Mouse (Mus musculus): ENCODE data around the gene Azin2. TPM values are rescaled to one million over a fixed set of nuclear protein-coding genes. Genes with fewer than 3 reads are reported as not detected.

Azin2 gene
- polyA plus RNA-seq, 1 experiment from 2014 or later, result 12.1 TPM

DNA sequence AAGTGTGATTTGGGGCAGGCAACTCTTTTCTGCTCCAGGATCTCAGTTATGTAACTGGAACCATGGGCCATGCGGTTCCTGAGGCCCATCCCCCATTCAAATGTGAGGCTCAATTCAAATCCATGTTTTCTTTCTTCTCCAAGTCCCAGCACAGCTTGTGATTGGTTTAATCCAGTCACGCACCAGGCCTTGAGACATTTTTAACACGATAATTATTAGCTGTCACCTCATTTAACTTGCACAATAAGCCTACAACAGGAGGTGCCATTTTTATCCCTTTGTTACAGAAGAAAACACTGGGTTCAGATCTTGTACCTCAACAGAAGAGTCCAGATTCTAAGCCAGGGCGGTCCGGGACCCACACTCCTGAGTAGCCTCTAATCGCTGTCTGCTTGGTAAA lies 44.5 kb downstream of the Azin2 start:
- Histone ChIP-seq H3K9me3 (no peaks in the 10 kb centered on the region), H3K27me3 (replicated peaks; ENCODE audit: low read depth, poor library complexity, severe bottlenecking) (no peaks in the 10 kb centered on the region; the same call in 1 of the 2 replicates), H3K27ac (replicated peaks) (no peak overlapping the region), H3K4me1 (peaks cover 21% of the 10 kb centered on the region), H3K4me3 (no peak overlapping the region), H3K36me3 (replicated peaks) (no peaks in the 10 kb centered on the region)
- no peak for DNase-seq (ENCODE audit: low spot score)
- 88% methylated on average over 6 of the region's 6 CpGs for WGBS

DNA sequence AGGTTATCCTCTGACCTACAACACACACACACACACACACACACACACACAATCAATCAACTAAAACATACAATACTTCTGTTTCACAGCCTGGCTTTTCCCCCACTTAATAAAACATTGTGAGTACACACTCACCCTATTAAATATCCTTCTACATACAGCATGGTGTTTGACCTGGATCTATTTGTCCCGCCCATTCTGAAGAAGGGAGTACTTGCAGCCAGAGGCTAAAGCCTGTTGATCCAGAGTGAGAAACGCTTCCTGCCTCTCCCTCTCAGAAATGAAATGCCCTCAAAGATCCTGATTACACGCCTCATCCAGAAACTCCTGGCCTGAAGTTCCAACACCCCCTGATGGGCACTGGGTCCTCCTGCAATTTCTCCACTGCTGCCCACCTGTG lies 45.1 kb downstream of the Azin2 start:
- Histone ChIP-seq H3K27ac (replicated peaks) (no peak overlapping the region), H3K27me3 (replicated peaks; ENCODE audit: low read depth, poor library complexity, severe bottlenecking) (no peaks in the 10 kb centered on the region; the same call in 1 of the 2 replicates), H3K36me3 (replicated peaks) (no peaks in the 10 kb centered on the region), H3K4me1 (peaks cover 21% of the 10 kb centered on the region), H3K4me3 (no peak overlapping the region), H3K9me3 (no peaks in the 10 kb centered on the region)
- no peak for DNase-seq (ENCODE audit: low spot score)
- WGBS, result 69% methylated on average over 3 of the region's 3 CpGs

DNA sequence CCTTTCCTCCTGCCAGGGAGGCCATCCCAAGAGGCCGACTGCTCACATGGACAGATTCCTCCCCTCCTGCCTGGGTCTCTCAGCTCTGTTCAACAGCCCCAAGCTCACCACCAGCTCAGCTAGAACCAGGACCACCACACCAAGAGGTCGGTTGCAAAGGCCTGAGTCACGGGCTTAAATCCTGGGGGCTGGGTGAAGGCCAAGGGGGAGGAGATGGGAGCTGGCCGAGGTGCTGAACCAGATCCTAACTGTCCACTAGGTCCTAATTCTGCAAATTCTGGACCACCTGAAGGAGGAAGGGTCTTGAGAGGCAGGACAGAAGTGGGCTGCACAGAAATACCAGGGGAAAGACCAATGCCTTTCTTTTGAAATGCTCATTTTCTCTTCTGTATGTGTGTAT lies 48.4 kb downstream of the Azin2 start:
- Histone ChIP-seq H3K27me3 (replicated peaks; ENCODE audit: low read depth, poor library complexity, severe bottlenecking) (no peaks in the 10 kb centered on the region), H3K4me3 (no peak overlapping the region), H3K4me1 (peaks cover 21% of the 10 kb centered on the region; the same call in 1 of the 2 replicates), H3K9me3 (no peaks in the 10 kb centered on the region), H3K36me3 (replicated peaks) (peaks cover 25% of the 10 kb centered on the region), H3K27ac (replicated peaks) (no peak overlapping the region)
- DNase-seq (ENCODE audit: low spot score), result peak; percentile 72
- 25% methylated on average over 4 of the region's 4 CpGs for WGBS

DNA sequence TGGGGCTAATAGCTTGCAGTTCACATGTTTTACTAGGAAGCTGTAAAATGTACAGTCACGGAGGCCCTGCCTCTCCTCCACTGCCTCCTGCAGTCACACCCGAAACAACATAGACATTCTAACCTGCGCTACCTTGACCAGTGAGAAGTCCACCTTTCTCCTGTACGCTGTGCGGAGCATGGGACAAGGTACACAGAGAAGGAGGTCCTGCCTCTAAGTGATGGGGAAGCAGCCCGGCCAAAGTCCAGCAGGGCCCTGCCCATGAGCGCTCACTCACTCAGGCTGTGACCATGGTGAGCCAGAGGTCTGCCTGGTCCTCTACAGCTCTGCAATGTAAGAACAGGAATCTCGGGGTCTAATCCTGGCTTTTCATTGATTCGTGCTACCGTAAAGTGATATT lies 50.2 kb downstream of the Azin2 start:
- no peak for DNase-seq (ENCODE audit: low spot score)
- no peak overlapping the region for H3K27ac ChIP-seq (replicated peaks)
- no peaks in the 10 kb centered on the region for H3K9me3 ChIP-seq
- no peaks in the 10 kb centered on the region for H3K27me3 ChIP-seq (replicated peaks; ENCODE audit: low read depth, poor library complexity, severe bottlenecking)
- no peak overlapping the region for H3K4me3 ChIP-seq
- peaks cover 27% of the 10 kb centered on the region for H3K36me3 ChIP-seq (replicated peaks)
- WGBS, result 94% methylated on average over 10 of the region's 10 CpGs
- H3K4me1 ChIP-seq, result peaks cover 22% of the 10 kb centered on the region

DNA sequence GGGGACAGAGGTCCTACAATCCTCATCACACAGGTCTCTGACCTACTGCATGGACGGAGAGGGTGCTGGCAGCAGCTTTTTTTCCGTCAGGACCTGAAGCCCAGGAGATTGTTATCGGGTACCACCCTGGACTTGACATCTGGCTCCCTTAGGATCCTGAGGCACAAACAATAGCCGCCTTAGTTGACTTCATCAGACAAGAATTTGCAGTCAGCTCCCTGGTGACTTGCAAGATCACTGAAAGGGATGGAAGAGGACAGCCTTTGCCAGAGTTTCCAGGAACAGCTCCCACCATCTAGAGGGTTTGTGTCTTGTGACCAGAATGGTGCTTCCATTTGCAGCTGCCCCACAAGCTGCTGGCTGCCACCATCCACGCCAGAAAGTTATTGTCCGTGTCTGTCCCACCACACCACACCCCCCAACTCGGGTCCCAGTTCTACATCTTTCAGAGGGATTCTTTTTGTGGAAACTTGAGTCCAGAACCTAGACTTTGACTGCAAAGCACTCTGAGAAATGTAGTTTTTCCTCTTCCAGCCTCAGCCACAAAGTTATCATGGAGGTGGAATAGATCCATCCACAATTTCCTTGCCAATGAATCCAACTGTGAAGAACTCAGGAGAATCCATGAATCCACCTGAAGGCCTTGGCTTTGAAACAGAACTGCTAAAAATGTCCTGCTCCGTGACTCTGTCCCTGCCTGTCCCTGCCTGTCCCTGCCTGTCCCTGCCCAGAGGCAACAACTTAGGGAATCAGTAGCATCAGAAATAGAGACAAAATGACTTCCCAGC lies 51.8 kb downstream of the Azin2 start:
- no peak for DNase-seq (ENCODE audit: low spot score)
- H3K36me3 ChIP-seq (replicated peaks), result peaks cover 27% of the 10 kb centered on the region
- H3K27ac ChIP-seq (replicated peaks), result no peak overlapping the region
- no peaks in the 10 kb centered on the region for H3K9me3 ChIP-seq
- H3K27me3 ChIP-seq (replicated peaks; ENCODE audit: low read depth, poor library complexity, severe bottlenecking), result no peaks in the 10 kb centered on the region
- WGBS, result 83% methylated on average over 8 of the region's 8 CpGs
- H3K4me3 ChIP-seq, result no peak overlapping the region
- peaks cover 38% of the 10 kb centered on the region for H3K4me1 ChIP-seq

DNA sequence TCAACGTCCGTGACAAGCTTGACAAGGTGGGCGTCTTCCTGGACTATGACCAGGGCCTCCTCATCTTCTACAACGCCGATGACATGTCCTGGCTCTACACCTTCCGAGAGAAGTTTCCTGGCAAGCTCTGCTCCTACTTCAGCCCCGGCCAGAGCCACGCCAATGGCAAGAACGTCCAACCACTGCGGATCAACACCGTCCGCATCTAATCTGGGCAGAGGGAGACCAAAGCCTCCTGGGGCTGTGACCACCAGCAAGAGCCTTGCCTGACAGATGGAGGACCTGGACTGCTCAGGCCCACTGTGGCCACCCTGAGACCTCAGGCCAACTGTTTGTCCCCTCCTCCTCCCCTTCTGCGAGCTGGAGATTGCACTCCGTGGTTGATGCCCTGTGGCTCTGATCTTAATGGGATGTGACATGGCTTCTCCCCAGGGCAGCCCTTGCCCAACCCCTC lies 52.8 kb downstream of the Azin2 start:
- peaks cover 48% of the 10 kb centered on the region for H3K4me1 ChIP-seq
- H3K4me3 ChIP-seq, result no peak overlapping the region
- peaks cover 27% of the 10 kb centered on the region for H3K36me3 ChIP-seq (replicated peaks)
- DNase-seq (ENCODE audit: low spot score), result no peak
- H3K27ac ChIP-seq (replicated peaks), result no peak overlapping the region
- no peaks in the 10 kb centered on the region for H3K9me3 ChIP-seq
- no peaks in the 10 kb centered on the region for H3K27me3 ChIP-seq (replicated peaks; ENCODE audit: low read depth, poor library complexity, severe bottlenecking)
- 87% methylated on average over 14 of the region's 14 CpGs for WGBS

DNA sequence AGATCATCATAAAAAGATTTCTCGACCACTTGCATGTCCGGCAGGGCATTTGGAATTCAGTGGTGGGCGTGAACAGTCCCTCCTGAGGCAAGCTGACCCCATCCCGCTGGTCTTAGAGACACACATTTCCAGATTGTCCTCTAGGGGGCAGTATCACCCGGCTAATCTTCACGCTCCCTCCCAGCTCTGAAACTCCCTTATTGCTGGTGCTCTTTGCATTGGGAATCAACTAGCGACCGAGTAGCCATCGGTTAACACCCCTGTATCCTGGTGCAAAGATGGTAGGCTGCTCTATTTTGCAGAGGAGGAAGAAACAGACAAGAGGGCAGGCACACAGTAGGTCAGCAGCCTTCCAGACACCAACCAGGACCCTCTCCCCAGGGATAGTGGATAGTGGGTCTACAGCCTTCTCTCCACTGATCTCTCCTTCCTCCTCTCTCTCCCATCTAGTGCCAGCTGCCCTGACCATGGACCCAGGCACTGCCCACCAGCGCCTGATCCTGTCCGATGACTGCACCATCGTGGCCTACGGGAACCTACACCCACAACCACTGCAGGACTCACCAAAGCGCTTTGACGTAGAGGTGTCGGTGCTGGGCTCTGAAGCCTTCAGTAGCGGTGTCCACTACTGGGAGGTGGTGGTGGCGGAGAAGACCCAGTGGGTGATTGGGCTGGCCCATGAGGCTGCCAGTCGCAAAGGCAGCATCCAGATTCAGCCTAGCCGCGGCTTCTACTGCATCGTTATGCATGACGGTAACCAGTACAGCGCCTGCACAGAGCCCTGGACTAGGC lies 53.5 kb downstream of the Azin2 start:
- H3K27ac ChIP-seq (replicated peaks), result no peak overlapping the region
- 65% methylated on average over 24 of the region's 24 CpGs for WGBS
- no peak overlapping the region for H3K4me3 ChIP-seq
- no peaks in the 10 kb centered on the region for H3K9me3 ChIP-seq
- H3K4me1 ChIP-seq, result peaks cover 54% of the 10 kb centered on the region
- peaks cover 31% of the 10 kb centered on the region for H3K36me3 ChIP-seq (replicated peaks)
- peak; percentile 74 for DNase-seq (ENCODE audit: low spot score)
- H3K27me3 ChIP-seq (replicated peaks; ENCODE audit: low read depth, poor library complexity, severe bottlenecking), result no peaks in the 10 kb centered on the region

DNA sequence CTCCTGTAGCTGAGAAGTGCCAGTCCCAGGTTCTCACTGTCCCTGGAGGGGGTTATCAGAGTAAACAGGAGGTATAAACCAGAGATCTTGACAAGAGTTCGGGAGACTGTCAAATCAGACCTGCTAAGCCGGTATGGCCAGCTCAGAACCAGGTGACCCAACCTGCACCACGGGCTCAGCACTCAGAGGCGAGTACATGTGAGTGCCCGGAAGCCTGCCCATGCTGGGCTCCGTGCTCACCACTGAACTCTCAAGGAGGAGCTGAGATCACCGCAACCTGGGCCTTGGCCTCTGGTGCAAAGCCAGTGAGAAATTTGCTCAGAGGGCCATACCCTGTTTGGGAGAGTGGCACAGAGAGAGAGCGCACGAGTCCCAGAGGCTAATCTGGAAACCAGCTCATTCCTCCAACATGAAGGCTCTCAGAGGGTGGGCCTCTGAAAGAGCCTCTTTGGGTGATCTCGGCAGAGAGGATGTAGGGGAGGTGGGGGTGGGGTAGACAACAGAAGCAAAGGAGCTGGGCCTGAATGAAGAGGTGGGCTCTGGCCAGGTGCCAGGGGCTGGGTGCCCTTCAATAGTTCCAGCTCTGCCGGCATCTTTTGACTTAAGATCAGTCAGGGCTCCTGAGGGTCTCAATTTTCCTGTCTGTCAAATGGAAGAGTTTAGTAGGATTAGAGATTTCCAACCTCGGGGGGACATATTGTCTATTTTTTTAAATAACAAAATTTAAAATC lies 54.8 kb downstream of the Azin2 start:
- peak overlapping the region; percentile 87 for H3K27ac ChIP-seq (replicated peaks)

DNA sequence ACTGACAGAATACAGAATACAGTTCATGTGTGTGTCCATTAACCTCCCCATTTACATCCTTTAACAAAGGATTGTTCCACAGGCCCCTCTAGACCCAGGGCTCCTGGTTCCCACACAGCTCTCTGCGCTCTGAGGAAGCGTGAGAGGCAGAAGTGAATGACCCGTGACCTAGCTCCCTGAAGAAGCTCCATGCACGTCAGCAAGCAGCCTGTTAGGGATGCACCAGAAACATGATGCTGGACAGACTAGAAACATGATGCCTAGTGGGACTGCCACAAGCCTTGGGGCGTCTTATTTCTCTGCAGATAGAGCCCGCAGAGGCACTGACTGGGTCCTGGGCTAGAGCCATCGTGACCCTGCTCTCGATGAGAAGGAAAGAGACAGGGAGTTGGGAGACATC lies 55.5 kb downstream of the Azin2 start:
- Histone ChIP-seq H3K27ac (replicated peaks) (peak overlapping the region; percentile 87), H3K27me3 (replicated peaks; ENCODE audit: low read depth, poor library complexity, severe bottlenecking) (no peaks in the 10 kb centered on the region), H3K9me3 (no peaks in the 10 kb centered on the region), H3K4me1 (peaks cover 57% of the 10 kb centered on the region), H3K4me3 (no peak overlapping the region), H3K36me3 (replicated peaks) (peaks cover 51% of the 10 kb centered on the region)
- WGBS, result 31% methylated on average over 8 of the region's 8 CpGs
- peak; percentile 47 for DNase-seq (ENCODE audit: low spot score)

More for the DNA sequence above, 54.8 kb downstream of the Azin2 start:
- 63% methylated on average over 12 of the region's 12 CpGs for WGBS
- Histone ChIP-seq H3K9me3 (no peaks in the 10 kb centered on the region), H3K27me3 (replicated peaks; ENCODE audit: low read depth, poor library complexity, severe bottlenecking) (no peaks in the 10 kb centered on the region), H3K4me3 (no peak overlapping the region), H3K4me1 (peaks cover 57% of the 10 kb centered on the region), H3K36me3 (replicated peaks) (peaks cover 45% of the 10 kb centered on the region)
- peak; percentile 40 for DNase-seq (ENCODE audit: low spot score)

DNA sequence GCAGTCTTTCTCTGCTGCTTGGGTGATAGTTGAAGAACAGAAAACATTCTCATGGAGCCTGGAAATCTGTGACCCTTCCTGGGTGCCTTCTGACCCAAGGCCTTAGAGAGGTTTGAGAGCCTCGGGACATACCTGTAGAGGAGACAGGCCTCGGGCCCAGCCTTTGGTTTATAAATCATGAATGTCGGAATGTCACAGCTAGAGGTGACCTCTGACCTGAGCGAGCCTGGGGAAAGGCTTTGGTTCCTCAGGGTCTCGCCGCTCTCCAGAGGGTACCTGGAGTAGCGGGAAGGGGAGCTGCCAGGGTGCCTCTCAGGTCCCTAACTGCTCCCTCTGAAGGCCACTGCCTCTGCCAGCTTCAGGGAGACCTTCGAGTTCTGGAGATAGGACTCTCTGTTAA lies 57.0 kb downstream of the Azin2 start:
- H3K4me3 ChIP-seq, result peak overlapping the region; percentile 26; the same call in 1 of the 2 replicates
- peak overlapping the region; percentile 87 for H3K27ac ChIP-seq (replicated peaks)
- peaks cover 61% of the 10 kb centered on the region for H3K4me1 ChIP-seq
- H3K36me3 ChIP-seq (replicated peaks), result peaks cover 56% of the 10 kb centered on the region
- no peaks in the 10 kb centered on the region for H3K27me3 ChIP-seq (replicated peaks; ENCODE audit: low read depth, poor library complexity, severe bottlenecking)
- 12% methylated on average over 8 of the region's 8 CpGs for WGBS
- peak; percentile 47 for DNase-seq (ENCODE audit: low spot score)
- H3K9me3 ChIP-seq, result no peaks in the 10 kb centered on the region

DNA sequence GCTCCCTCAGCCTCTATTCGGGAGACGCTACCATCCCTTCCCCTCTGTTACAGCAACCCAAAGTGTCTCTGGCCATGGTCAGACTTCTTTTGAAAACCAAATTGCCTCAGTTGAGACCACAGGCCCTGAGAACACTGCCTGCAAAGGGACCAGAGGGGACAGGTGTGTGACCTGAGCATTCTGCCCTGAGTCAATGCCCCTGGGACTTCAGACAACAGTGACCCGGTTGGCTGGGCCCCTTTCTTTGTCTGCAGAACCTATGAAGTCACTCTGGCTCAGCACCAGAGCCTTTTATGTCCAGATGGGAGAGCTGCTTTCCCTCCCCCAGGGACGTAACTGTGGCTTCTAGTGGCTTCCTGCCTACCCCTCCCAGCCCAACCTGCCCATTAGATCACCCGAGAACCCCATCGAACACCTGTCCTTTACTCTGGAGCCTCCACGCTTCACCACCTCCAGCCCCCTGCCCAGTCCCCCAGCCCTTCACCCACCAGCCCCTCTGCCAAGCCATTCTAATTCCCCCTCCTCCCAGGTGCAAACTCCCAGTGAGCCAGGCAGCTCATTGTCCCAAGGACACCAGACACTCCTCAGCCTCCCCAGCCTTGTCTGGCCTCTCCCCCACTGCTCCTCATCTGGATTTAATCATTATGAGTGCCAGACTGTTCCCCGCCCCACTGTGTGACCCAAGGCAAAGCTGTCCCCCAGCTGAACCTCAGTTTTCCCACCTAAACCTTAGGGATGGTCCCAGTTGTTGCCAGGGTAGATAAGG lies 58.0 kb downstream of the Azin2 start:
- no peak overlapping the region; the same call in 1 of the 2 replicates for H3K4me3 ChIP-seq
- peaks cover 67% of the 10 kb centered on the region for H3K4me1 ChIP-seq
- no peaks in the 10 kb centered on the region for H3K27me3 ChIP-seq (replicated peaks; ENCODE audit: low read depth, poor library complexity, severe bottlenecking)
- peak overlapping the region; percentile 87 for H3K27ac ChIP-seq (replicated peaks)
- H3K36me3 ChIP-seq (replicated peaks), result peaks cover 47% of the 10 kb centered on the region
- DNase-seq (ENCODE audit: low spot score), result peak; percentile 77
- WGBS, result 39% methylated on average over 8 of the region's 8 CpGs
- no peaks in the 10 kb centered on the region for H3K9me3 ChIP-seq

DNA sequence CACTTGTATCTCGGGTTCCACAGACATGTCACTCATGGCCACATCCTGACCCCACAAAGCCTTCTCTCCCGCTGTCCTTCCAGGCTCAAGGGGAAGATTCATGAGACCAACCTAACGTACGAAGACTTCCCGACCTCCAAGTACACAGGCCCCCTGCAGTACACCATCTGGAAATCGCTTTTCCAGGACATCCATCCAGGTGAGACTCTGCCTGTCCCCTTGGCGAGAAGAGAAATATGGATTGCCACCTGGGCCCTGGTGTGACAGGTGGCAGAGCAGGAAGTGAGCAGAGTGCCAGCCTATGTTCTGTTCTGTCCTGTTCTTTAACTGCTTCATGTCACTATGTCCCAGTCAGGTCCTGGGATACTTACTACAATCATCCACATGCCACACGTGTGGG lies 59.9 kb downstream of the Azin2 start:
- no peaks in the 10 kb centered on the region for H3K27me3 ChIP-seq (replicated peaks; ENCODE audit: low read depth, poor library complexity, severe bottlenecking)
- H3K27ac ChIP-seq (replicated peaks), result peak overlapping the region; percentile 87; the same call in 1 of the 2 replicates
- peaks cover 78% of the 10 kb centered on the region for H3K4me1 ChIP-seq
- H3K4me3 ChIP-seq, result no peak overlapping the region
- peaks cover 40% of the 10 kb centered on the region for H3K36me3 ChIP-seq (replicated peaks)
- no peaks in the 10 kb centered on the region for H3K9me3 ChIP-seq
- DNase-seq (ENCODE audit: low spot score), result no peak
- WGBS, result 88% methylated on average over 8 of the region's 8 CpGs

Measured in embryonic facial prominence, embryonic 10.5 days (tissue).